Mouse (Mus musculus) G1E (cell line): ENCODE results near the gene Nckap1l. TPM values are rescaled to one million over a fixed set of nuclear protein-coding genes. Genes with fewer than 3 reads are reported as not detected.

Experiments used
- ATAC-seq: 2 replicates; pipeline ENCODE4 v1.8.0; 2016; ENCODE audit warnings: mild to moderate bottlenecking; ENCODE audit not compliant: insufficient number of reproducible peaks, poor library complexity, low FRiP score, severe bottlenecking; ENCODE audit errors: extremely low read depth
- DNase-seq: peaks from one replicate; pipeline ENCODE4 v3.0.0; 2012; ENCODE audit warnings: low spot score
- H3K27me3 ChIP-seq: 2 replicates; pipeline ENCODE4 v1.6.1; 2012; ENCODE audit warnings: mild to moderate bottlenecking, low read length, inconsistent platforms; ENCODE audit not compliant: insufficient read depth
- H3K36me3 ChIP-seq: replicated peaks from 2 replicates; pipeline ENCODE3; 2012; ENCODE audit warnings: mild to moderate bottlenecking, inconsistent platforms
- H3K4me1 ChIP-seq: 2 replicates; pipeline ENCODE4 v1.6.1; 2012; ENCODE audit warnings: low read depth, low read length, inconsistent platforms, mixed read lengths; ENCODE audit not compliant: insufficient read depth
- H3K4me3 ChIP-seq: 2 replicates; pipeline ENCODE4 v1.5.1; 2012; ENCODE audit warnings: low read depth, mild to moderate bottlenecking, inconsistent platforms, low read length, moderate library complexity, mixed read lengths
- H3K9me3 ChIP-seq: replicated peaks from 2 replicates; pipeline ENCODE4 v1.6.1; 2012; ENCODE audit warnings: inconsistent platforms
- CTCF ChIP-seq: IDR thresholded peaks from 2 replicates; pipeline ENCODE4 v1.5.1; 2012; ENCODE audit warnings: low read depth, low read length, inconsistent platforms, mixed read lengths
- GATA1 ChIP-seq: IDR thresholded peaks from 2 replicates; pipeline ENCODE4 v1.6.1; 2012; ENCODE audit warnings: borderline replicate concordance, low read length, inconsistent platforms, mixed read lengths
- GATA2 ChIP-seq: IDR thresholded peaks from 2 replicates; pipeline ENCODE4 v1.6.1; 2012; ENCODE audit warnings: low read depth, low read length, inconsistent platforms, borderline replicate concordance
- POLR2AphosphoS5 ChIP-seq: IDR thresholded peaks from 2 replicates; pipeline ENCODE4 v1.6.1; 2012; ENCODE audit warnings: low read depth, low read length, inconsistent platforms; ENCODE audit not compliant: insufficient replicate concordance
- TAL1 ChIP-seq: conservative IDR thresholded peaks from 2 replicates; pipeline ENCODE4 v1.6.1; 2012; ENCODE audit warnings: low read depth, low read length, inconsistent platforms, mixed read lengths
- polyA plus RNA-seq: library from polyadenylated mRNA; stranded (reverse); fragments of >175 nt; gene quantifications from 2 replicates; pipeline ENCODE4 v1.2.3, GENCODE M21; 2012
- total RNA-seq, 2 experiments: library from RNA; stranded (forward) in 1 of 2; stranded (reverse) in 1 of 2; fragments of 200-1000 nt in 1 of 2; fragments of >200 nt in 1 of 2; fragmentation: Nextera tagmentation in 1 of 2; gene quantifications; 2 replicates each; pipeline ENCODE4 v1.2.3; 2014 to 2017

Nckap1l gene
- total and polyA plus RNA-seq, 3 experiments, result 3.9 to 21.1 (median 12.6) TPM

DNA sequence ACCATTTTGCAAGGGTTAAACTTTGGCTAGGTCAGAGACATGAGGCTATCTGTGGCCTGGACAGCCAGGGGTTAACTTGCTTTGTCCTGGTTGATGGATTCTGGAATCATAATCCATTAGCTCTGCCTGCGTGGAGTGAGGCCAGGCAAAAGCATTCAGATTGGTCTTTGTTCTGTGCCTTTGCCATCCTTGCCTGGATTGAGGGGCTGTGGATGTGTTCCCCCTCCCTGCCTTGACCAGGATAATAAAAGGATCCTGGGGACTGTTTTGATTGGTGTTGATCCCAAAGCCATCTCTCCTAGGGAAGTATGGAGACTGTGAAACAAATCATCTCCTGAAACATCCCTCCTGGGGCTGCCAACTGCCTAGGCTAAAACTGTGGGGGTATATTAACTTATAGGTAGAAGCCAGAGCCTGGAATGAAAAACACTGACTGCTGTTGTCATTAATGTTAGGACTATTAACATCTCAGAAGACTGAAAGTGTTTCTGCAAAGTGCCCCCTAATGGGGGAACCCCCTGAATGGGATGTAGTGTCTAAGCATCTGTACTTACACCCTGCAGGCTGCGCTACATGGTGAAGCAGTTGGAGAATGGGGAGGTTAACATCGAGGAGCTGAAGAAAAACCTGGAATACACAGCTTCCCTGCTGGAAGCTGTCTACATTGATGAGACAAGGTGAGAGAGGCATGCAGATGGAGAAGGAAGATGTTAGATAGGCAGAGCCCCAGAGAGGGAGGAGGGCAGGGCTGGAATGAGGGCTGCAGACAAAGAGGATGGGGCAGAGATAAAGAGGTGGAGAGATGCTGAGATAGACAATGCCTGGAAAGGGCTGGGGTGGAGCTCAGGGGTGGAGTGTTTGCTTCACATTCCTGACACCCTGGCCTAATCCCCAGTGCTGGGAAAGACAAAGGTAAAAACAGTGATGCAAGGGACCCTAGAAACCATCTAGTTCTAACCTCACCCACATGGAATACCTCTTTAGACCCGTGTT, 66.1 kb downstream of the Nckap1l start:
- Histone ChIP-seq H3K36me3 (peaks cover 18% of the 10 kb centered on the region), H3K4me3 (no peak overlapping the region), H3K4me1 (no peaks in the 10 kb centered on the region), H3K27me3 (peaks cover 10% of the 10 kb centered on the region), H3K9me3 (no peaks in the 10 kb centered on the region)
- ATAC-seq (no peak), DNase-seq (no peak)
- TF ChIP-seq POLR2AphosphoS5, result no peak
- TF ChIP-seq CTCF, result no peak
- TF ChIP-seq GATA2, result no peak
- TF ChIP-seq GATA1, result no peak
- no peak for TF ChIP-seq TAL1

DNA sequence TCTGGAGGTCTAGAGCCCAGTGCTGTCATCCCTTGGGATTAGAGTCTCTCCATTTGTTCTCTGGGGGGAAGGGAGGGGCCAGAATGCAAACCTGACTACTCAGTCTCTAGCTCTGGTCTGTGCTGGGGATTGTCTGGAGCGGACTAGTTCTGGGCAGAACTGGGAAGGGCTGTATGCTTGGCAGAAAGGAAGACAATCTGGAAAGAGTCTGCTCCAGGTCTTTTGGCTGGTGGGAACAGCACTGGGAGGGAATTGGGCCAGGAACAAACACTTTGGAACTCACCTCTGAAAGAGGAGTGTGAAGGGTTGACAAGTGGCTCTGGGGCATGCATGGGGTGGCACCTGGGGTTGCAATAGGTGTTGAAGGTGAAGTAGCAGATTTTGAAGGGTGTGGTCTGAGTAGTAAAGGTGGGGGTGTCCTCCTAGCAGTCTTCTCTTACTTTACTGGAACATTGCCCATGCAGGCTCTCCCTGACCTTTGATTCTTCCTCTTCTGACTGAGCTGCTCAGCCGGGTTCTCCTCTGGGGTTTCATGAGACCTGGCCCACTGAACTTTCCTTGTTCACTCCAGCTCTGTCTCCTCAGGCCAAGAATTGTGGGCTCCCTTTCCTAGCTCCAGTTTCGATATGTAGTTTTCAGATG, 69.0 kb downstream of the Nckap1l start:
- DNase-seq (no peak), ATAC-seq (no peak)
- Histone ChIP-seq H3K36me3 (peaks cover 31% of the 10 kb centered on the region), H3K27me3 (peaks cover 3% of the 10 kb centered on the region; the same call in 1 of the 2 replicates), H3K4me3 (no peak overlapping the region), H3K9me3 (no peaks in the 10 kb centered on the region), H3K4me1 (no peaks in the 10 kb centered on the region)
- no peak for TF ChIP-seq CTCF
- no peak for TF ChIP-seq TAL1
- TF ChIP-seq GATA1, result no peak
- no peak for TF ChIP-seq GATA2
- TF ChIP-seq POLR2AphosphoS5, result no peak

DNA sequence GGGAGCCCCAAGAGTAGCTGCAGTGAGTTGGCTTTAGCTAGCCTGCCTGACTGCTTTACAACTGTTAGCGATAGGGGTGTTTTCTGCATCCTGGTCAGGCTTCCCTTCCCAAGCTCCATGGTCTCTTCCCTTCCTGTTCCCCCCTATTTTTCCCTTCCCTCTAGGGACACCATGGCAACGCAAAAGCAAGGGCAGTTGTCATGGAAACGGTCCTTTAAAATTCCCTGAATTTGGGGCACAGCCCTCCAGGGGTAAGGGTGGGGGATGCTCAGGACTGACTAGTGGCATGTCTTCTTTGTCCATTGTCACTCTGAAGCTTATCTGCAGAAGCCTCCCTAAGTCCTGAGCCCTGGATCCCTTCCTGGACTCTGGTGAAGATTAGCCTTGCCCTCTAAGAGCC, 69.6 kb downstream of the Nckap1l start:
- Histone ChIP-seq H3K36me3 (peaks cover 35% of the 10 kb centered on the region), H3K4me3 (no peak overlapping the region), H3K27me3 (peaks cover 3% of the 10 kb centered on the region; the same call in 1 of the 2 replicates), H3K4me1 (no peaks in the 10 kb centered on the region), H3K9me3 (no peaks in the 10 kb centered on the region)
- no peak for DNase-seq
- no peak for TF ChIP-seq CTCF
- no peak for TF ChIP-seq GATA2
- no peak for TF ChIP-seq GATA1
- TF ChIP-seq POLR2AphosphoS5, result no peak
- TF ChIP-seq TAL1, result no peak
- no peak for ATAC-seq

DNA sequence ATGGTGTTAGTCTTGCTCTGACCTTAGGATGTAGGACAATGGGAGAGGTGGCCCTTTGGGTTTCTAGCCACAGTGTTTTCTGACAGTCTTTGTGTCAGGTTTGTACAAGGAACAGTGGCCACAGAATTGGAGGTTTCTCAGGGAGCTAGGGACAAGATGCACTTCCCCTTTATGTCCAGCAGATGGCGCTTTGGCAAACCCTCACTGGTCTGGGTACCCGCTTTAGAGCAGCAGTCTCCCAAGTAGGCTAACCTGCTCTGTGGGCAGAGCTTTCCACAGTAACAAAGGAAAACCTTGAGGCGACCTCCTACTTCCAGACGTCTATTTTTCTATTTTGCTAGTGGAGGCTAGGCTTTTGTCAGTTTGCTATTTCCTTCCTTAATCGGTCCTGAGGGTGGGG, 76.8 kb downstream of the Nckap1l start:
- Histone ChIP-seq H3K4me3 (no peak overlapping the region), H3K27me3 (no peaks in the 10 kb centered on the region; the same call in 1 of the 2 replicates), H3K4me1 (peaks cover 5% of the 10 kb centered on the region; the same call in 1 of the 2 replicates), H3K9me3 (no peaks in the 10 kb centered on the region), H3K36me3 (peaks cover 18% of the 10 kb centered on the region)
- TF ChIP-seq POLR2AphosphoS5 (no peak), CTCF (peak; percentile 92)
- DNase-seq (peak; percentile 72), ATAC-seq (no peak)

DNA sequence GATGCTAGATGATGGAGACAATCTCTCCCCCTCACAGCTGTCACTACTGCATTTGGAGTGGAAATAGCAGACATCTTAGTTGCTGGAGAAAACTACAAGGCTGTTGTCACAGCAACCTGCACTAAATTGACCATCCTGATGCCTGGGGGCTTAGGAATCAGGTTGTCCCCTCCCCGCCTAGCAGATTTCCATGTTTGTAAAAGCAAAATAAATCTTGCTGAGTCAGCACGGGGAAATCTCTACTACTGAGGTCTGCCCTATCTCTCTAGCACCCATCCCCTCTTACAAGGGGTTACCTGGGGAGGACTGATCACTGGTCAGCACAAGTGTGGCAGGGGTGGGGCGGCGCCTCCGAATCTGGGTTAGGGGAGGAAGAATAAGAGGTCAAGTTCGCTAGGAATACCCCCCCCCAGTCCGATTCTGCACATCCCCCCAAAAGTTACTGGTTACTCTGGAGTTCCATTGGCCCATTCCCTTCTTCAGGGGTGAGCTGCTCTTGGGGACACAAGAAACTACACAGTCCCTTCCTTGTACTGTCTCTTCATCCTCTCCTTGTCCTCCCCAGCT, 80.5 kb downstream of the Nckap1l start:
- DNase-seq, result no peak
- Histone ChIP-seq H3K27me3 (peaks cover 19% of the 10 kb centered on the region), H3K9me3 (no peaks in the 10 kb centered on the region), H3K36me3 (no peaks in the 10 kb centered on the region), H3K4me3 (no peak overlapping the region), H3K4me1 (peaks cover 5% of the 10 kb centered on the region; the same call in 1 of the 2 replicates)
- TF ChIP-seq TAL1 (no peak), CTCF (no peak), POLR2AphosphoS5 (no peak), GATA1 (no peak), GATA2 (no peak)
- no peak for ATAC-seq

DNA sequence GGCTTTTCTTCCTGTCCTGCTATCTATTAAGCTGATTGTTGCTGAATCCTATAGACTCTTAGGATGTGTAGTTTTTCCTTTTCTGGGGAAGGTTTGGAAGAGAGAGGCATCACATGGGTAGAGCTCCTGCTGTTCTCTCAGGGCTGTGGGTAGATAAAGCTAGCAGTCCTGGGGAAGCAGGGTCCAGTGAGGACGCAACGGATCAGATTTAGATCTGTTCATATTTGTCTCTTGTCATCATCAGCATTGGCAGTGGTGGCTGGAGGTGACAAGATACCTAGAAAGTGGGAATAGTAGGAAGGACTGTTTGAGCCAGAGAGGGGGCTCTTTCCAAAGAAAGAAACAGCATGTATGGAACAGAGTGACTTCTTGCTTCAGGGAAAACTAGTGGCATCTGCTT, 81.4 kb downstream of the Nckap1l start:
- Histone ChIP-seq H3K4me1 (no peaks in the 10 kb centered on the region), H3K27me3 (peaks cover 19% of the 10 kb centered on the region)
- DNase-seq, result no peak

More for the DNA sequence above, 81.4 kb downstream of the Nckap1l start:
- TF ChIP-seq GATA1 (no peak), TAL1 (no peak), GATA2 (no peak), CTCF (no peak), POLR2AphosphoS5 (no peak)
- no peaks in the 10 kb centered on the region for H3K36me3 ChIP-seq
- no peaks in the 10 kb centered on the region for H3K9me3 ChIP-seq
- ATAC-seq, result no peak
- H3K4me3 ChIP-seq, result no peak overlapping the region
